Mouse (Mus musculus): ENCODE data around the gene Igf2bp2.

Gene Igf2bp2

DNA sequence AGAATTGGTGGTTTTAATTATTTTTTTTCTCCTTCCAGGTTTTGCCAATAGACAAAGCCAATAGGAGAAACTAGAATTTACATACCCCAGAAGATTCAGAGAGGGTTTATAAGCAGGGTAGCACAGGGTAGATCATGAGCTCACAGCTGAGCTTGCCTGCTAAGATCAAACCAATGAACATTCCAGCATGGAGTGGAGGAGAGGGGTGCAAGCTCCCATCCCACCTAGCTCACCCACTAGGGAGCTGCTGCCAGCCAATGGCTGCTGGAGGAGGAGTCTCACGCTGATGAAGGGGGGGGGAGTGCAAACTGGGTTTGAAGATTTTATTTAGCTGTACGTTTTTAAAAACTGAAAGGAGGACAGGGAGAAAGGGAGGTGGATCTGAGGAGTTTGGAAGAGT, 14.0 kb downstream of the Igf2bp2 start:
- DNase-seq (ENCODE audit: low read depth, low spot score) = no peak

DNA sequence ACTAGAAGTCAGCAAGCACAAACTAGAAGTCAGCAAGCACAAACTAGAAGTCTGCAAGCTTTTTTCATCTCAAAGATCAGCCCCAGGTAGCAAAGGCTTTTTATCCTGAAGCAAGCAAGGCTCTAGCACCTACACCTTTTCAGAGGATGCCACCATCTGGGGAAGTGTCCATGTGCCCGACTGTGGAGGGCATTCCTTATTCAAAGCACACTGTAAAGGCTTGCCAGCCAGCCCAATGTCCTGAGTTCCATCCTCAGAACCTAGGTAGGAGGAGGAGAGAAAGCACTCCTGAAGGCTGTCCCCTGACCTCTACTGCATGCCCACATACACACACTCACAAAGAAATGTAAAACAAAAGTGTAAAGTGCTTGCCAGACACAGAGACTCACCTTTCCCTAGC, 16.0 kb downstream of the Igf2bp2 start:
- no peak for DNase-seq (ENCODE audit: low read depth, low spot score)

DNA sequence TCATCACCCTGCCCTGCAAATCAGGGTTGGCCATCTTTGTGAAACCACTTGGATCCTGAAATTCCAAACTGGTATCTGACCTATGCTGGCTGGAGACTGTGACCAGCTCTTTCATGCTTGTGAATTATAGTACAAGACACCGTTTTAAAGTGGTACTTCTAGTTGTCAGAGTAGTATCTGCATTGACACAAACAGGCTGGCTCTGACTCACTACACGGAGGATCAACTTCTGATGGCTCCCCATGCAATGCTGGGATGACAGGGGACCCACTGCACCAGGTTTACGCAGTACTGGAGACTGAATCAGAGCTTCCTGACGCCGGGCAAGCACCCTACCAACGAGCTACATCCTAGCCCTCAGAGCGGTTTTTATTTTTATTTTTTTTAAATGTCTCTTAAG, 17.0 kb downstream of the Igf2bp2 start:
- no peak for DNase-seq (ENCODE audit: low read depth, low spot score)

DNA sequence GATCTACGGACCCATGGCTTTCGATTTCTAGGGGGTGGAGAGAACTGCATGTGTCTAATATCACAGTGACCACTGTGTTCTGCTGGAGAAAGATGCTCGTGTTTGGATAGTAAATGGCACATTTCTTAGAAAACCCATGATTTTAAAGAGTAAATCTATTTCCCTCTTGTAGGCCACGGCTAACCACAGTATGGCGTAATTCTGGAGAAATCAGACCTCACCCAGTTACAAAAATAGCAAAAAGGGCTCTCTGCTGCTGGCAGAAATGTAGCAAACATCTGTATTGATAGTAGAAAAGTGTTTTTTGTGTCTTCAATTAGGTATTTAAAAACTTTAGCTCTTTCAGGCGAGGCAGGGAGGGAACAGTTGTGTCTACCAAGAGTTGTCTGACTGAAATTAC, 18.6 kb downstream of the Igf2bp2 start:
- DNase-seq (ENCODE audit: low read depth, low spot score) = no peak

DNA sequence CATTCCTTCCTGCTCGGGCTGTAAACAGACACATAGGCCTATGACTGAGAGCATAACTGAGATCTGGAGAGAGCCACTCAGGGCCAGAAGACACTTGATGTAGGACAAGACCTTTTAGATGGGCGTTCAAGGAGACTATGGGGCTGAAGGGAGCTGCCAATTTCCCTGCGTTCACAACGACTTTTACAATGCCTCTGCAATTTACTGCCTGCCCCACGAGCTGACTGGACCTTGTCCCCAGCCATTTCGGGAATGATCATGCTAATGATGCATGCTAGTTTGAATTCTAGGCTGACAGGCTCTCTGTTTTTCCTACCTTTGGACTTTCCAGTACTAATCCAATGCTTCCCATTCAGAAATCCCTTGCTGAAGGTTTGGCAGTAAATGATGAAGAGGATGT, 22.2 kb downstream of the Igf2bp2 start:
- peak; percentile 37 for DNase-seq (ENCODE audit: low read depth, low spot score)

DNA sequence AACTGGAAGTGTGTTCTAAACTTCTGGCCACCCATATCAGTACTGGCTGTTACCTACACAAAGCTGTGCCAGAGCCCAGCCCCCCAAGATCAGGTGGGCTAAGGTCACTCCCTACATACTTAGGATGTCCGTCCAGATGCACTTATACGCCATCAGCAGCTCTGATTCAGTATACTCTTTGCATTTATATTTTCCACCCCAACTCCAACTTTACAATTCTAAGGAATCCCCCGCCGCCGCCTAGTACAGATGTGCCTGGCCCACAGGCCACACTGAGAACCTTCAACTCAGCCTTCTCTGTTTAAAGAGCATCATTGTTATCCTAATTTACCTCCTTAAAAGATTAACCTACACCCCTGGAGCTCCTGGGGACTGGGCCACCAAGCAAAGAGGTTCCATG, 23.3 kb downstream of the Igf2bp2 start:
- peak; percentile 82 for DNase-seq (ENCODE audit: low read depth, low spot score)

DNA sequence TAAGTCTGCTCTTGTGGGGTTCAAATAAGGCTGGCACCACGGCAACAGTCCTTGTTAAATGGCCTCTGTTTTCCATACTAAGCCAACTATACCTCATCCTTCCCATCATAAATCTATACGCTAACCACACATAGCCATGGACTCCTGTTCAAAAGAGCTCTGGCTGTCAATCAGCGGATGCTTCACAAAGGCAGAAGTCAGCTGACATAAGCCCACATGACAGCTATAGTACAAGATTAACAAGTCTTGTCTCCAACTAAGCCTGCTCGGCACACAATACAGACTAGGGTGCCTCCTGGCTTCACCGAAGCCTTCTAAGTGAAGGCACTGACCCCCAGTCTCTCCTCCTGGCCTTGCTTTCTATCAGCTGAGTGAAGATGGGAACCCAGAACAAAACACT, 26.9 kb downstream of the Igf2bp2 start:
- no peak for DNase-seq (ENCODE audit: low read depth, low spot score)

DNA sequence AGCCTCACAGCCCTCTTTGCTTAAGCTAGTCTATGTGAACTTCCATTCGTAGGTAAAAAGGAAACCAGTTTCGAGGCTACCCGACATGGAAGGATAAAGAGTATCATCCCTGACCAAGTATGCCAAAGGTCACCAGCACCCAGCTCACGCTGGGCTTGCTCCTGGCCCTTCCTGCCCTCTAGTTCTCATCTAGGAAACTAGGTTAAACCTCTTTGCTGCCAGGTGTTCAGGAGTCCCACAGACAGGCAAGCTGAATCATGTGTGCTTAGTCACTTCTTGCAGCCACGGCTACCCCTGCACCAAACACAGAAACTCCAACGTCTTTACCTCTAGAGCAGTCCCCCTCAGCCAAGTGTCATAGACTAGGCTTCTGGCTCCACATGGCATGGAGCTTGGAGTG, 31.8 kb downstream of the Igf2bp2 start:
- DNase-seq (ENCODE audit: low read depth, low spot score) = no peak

DNA sequence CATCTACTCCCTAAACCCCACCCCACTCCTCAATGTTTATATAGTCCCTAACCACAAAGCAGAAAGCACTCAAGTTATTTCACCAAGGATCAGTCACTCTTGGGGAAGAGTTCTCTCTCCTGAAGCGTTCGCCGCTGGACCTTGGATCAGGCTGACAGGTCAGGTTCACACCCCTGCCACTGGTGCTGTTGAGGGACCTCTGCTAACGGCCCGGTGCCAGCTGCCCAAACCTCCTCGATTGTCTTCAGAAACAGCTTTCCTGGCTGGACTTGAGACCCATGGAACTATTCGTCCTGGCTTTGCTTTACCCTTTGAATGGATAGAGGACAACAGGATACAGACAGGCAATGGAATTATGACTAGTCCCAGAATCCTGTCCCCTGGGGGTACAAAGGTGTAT, 33.6 kb downstream of the Igf2bp2 start:
- DNase-seq (ENCODE audit: low read depth, low spot score) = no peak

DNA sequence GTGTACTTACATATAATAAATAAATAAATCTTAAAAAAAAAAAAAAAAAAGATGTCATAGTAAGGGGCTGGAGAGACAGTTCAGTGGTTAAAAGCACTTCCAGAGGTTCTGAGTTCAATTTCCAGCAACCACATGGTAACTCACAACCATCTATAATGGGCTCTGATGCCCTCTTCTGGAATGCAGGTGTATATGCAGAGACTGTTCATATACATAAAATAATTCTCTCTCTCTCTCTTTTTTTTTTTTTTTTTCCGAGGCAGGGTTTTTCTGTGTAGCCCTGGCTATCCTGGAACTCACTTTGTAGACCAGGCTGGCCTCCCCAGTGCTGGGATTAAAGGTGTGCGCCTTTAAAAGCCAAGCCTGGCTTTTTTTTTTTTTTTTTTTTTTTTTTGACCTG, 34.5 kb downstream of the Igf2bp2 start:
- no peak for DNase-seq (ENCODE audit: low read depth, low spot score)

DNA sequence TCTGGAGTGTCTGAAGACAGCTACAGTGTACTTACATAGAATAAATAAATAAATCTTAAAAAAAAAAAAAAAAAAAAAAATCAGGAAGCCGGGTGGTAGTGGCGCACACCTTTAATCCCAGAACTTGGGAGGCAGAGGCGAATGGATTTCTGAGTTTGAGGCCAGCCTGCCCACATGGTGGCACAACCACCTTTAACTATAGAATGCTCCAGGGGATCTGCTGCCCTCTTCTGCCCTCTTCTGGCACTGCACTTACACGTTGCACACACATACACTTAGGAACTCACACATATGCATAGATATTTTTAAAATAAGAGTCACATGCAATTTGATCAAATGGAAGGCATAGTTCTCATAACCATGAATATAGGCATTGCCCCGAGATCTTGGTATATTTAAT, 35.3 kb downstream of the Igf2bp2 start:
- DNase-seq (ENCODE audit: low read depth, low spot score) = peak; percentile 47

DNA sequence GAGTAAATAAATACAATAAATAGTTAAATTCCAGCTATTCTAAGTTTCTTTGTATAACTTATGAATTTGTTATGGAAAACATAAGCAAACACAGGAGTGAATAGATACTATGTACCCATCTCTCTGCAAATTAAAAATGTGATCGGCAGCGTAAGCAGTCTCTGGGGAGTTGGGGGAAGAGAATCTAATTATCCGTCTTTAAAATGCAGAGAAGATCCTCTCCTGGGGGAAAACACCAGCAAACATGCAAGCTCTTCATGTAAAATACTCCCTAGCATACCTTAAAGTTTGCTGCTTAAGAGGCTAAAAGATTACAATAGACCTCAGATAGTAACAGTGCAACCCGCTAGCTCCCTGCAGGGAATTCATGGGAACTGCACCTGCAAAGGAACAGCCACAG, 36.2 kb downstream of the Igf2bp2 start:
- peak; percentile 37 for DNase-seq (ENCODE audit: low read depth, low spot score)

DNA sequence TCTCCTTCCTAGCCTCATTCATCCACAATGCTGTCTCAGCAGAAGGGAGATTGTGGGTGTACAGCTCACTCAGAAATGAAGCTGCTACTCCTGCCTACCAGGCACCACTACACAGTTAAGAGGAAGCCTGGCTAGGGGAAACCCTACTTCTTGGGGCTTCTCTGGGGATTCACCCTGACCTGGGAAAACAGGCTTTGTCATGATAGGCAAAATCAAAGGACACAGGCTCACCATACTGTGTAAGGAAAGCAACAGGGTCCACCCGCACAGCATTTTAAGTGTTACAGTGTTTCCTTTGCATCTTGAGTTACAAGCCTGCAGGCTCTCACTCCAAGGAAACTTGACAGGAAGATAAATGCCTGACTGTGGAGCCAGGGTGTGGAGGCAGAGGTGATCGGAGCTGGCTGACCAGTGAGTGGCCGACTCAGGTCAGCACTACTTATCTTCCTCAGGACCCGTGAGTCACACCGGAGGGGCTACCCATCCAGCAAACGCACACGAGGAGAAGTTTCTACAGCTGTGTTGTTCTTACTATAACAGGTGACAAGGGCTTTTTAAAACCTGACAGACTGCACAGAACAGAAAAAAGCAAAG, 38.7 kb downstream of the Igf2bp2 start:
- DNase-seq (ENCODE audit: low read depth, low spot score) = no peak

DNA sequence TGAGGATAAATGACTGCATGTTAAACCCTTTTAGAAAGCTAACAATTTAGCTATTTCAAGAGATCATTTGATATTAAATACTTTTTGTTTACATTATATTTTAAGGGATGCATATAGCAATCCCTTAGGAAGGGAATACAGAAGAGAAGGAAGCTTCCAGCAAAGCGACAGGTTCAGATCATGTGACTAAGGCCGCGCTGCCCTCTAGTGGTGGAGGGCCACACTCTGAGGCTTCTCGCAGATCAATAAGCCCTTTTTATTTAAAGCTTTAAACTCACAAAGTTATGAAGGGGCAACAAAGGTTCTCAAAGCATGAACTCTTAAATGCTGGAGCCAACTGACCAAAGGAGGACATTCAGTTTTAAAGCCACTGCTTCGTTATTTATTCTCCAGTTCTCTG, 39.4 kb downstream of the Igf2bp2 start:
- DNase-seq (ENCODE audit: low read depth, low spot score) = peak; percentile 63

DNA sequence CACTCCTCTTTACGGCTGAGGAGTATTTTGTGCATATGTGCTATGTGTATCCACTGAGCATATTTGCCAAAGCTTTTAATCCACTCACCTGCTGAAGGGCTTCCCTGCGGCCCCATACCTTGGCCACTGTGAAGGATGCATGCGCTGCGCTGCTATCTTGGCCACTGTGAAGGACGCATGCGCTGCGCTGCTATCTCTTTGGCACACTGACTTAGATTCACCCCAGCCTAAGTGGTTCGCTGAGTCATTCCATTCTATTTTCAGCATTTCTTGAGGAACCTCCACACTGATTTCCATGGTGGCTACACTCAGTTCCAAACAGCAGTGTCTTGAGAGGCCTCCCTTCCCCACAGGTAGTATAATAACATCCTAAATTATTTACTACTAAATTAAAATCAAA, 42.0 kb downstream of the Igf2bp2 start:
- DNase-seq (ENCODE audit: low read depth, low spot score) = no peak

DNA sequence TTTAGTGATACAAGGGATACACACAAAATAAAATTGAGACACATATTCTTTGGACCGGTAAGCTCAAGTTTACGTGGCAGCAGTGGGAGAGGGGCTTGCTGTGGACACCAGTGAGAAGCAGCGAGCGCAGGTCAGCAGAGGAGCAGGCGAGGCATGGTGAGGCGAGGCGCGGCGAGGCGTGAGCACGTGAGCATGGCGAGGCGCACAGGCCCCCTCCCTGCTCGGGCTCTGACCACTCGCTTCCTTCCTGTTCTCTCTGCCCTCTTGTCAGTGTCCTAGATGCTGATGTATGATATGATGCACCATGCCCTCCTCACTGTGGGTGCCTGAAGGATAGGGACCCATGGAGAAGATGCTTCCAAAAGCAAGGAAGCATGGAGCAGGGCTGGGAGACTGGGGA, 43.6 kb downstream of the Igf2bp2 start:
- DNase-seq (ENCODE audit: low read depth, low spot score) = no peak

DNA sequence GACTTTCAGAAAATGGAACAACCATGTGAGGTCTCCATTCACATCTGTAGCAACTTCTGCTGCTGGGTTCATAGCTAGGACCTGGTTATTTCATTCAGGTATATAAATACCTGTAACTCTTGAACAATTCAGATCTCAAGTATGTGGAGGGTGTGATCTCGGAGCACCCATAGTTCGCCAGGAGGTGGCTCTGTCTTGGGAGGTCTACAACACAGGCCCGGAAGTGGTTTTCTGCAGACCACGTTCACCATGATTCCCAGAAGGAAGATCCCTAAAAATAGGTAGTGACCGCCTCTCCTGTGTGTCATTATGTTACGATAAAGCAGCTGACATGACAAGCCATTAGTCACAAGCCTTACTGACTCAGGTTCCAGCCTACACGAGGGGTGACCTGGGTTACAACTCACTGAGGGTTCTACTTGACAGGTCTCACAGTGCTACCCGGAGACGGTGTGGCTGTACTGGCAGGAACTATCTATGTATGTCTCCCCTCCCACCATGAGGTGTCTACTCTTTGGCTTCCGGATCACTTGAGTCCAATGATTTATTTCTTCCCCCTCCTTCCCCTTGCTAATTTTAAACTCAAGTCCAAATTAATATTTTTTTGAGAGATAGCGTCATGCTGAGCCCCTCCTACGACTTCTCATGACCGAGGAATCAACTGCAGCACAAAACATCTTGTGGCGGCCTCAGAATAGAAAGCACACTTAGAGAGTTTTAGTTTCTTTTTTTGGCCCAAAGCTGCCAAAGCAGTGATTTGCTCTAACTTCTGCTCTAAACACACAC, 44.2 kb downstream of the Igf2bp2 start:
- no peak for DNase-seq (ENCODE audit: low read depth, low spot score)

DNA sequence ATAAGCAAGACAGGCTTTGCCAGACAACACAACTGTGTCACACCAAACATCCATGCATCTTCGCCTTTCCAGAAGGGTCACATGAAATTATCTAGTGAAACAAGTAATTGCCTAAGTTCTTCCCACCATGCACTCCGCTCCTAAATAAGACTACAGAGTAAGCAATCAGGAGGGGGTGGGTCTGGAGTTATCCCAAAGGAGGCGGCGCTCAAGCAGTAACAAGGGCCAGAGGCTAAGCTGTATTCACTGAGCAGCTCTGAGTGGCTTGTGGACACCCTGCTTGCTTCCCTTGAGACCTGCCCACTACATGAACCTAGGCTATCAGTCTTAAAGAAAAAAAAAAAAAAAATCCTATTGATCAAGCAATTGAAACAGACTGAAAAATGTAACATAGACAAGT, 44.9 kb downstream of the Igf2bp2 start:
- no peak for DNase-seq (ENCODE audit: low read depth, low spot score)

DNA sequence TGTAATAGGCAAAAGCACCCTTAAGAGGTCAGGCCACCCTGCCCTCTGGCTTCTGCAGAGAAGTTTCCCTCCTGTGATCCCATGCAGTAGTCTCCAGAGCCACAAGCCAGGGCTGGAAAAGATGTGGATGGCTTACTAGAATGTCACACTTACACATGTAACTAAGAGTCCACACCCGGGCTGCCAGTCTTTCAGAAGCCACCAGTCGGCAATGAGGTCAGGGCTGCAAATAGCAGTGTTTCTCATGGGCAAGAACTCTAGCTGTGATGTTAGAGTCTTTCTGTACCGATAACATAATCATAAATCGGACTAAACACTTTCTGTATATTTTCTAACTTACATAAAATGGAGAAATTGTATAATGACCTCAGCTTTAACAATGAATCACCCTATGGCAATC, 46.4 kb downstream of the Igf2bp2 start:
- DNase-seq (ENCODE audit: low read depth, low spot score) = no peak

DNA sequence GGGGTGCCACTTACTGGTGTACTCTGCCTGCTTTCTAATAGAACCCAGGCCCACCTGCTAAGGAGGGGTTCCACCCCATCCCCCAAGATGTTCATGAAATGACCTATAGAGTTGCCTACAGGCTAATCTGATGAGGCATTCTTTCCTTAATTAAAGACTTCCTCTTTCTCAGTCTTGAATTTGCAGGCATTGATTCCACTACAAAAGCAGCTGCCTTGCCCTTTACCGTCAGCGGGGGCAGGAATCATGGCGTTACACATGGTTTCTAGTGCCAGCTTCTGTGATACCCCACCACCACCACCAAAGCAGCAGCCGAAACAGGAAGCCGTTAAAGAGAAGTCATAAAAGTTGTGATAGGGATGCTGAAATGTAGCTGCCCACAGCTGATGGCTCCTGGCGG, 47.0 kb downstream of the Igf2bp2 start:
- DNase-seq (ENCODE audit: low read depth, low spot score) = no peak

DNA sequence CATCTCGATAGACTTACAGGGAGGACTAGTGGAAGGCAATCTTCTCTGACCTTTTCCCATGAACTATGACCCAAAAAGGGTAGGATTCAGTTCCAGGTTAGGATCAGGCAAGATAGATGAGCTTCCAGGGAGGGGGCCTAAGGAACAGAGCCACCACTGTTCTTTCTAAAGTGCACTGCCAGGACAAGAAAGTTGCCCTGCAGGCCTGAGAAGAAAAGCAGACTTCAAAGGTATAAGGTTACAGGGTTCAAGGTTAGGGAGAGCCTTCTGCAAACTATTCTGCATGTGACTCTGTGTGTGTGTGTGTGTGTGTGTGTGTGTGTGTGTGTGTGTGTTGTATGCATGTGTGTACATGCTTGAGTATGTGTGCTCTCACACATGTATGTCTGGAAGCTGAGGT, 53.1 kb downstream of the Igf2bp2 start:
- DNase-seq (ENCODE audit: low read depth, low spot score) = peak; percentile 24

DNA sequence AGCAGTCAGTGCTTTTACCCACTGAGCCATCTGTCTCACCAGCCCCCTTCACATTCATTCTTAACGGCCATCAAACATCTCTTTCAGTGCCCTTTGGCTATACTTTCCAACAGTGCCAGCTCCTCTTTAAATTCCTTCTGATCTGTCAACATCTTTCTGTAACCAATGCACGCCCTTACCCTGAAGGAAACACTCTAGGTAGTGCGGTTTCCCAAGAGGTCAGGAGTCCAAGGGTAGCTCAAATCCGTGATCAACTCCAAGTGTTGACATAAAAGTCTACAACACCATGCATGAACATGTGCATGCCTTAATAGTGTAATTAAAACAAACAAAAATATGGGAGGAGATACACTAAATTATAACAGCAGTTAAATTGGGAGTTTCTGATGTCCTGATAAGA, 53.9 kb downstream of the Igf2bp2 start:
- no peak for DNase-seq (ENCODE audit: low read depth, low spot score)

DNA sequence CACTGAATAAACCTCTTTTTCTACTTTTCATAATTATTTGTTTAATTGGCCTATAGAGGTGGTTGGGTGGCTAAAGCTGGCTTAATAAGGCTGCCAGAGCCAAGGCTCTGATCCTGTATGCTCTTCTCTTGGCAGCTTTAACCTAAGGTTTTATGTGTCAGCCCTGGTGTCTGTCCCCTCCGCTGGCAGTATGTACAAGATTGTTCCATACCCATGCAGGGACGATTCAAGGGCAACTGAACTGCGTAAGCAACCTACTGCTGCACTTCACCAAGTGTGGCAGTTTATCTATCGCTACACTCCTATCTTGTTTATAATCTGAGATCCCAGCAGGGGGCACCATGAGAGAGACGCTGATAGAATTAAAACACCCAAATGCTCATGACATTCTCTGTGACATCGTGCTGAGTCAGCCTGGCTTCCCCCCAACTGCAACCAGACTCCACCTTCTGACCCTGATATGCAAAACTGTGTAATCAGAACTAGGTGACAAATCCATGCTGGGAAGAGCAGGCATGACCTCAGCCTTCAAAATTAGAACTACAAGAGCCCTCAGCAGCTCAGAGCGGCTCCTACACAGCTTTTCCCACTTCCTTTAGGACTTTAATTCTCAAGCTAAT, 55.1 kb downstream of the Igf2bp2 start:
- peak; percentile 69 for DNase-seq (ENCODE audit: low read depth, low spot score)

Measured in ES-CJ7 (cell line).